Mouse (Mus musculus): ENCODE data around the gene 1600002K03Rik. TPM values are rescaled to one million over a fixed set of nuclear protein-coding genes. Genes with fewer than 3 reads are reported as not detected.

1600002K03Rik gene
- polyA plus RNA-seq, 1 experiment from 2014 or later: 7.8 TPM

DNA sequence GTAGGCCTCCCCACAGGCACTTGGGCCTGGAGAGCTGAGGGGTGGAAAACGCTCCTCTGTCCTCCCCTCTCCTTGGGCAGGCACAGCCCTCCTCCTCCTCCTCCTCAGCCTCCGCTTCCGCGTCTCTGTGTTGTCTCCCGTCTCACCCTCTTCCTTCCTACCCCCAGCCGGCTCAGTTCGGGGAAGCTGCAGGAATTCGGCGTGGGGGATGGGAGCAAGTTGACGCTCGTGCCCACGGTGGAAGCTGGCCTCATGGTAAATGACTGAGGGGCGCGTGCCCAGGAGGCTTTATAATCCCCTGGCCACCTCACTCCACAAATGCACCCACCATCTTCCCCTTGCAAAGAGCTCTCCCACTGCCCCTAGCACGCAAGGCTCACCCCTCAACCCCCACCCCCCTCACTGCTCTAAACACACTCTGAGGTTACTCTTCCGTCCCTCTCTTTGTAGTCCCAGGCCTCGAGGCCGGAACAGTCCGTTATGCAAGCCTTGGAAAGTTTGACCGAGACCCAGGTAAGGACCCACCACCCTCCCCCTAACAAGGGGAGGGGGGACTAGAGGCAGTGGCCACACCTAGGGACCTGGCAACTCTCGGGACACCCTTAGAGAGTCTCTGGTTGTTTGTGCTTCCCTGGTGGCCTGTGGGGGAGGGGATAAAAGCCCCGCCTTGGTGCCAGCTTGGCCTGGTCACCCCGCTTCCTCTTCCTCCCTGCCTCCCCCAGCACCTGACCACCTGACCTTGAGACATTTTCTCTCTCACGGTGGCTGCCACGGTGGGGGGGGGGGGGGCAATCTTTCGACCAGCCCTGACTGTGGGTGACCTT lies 21.3 kb upstream of the 1600002K03Rik start:
- peak overlapping the region; percentile 100 for H3K27ac ChIP-seq (ENCODE audit: low read depth, low read length)
- peak overlapping the region; percentile 100 for H3K9ac ChIP-seq (replicated peaks; ENCODE audit: low read depth, low read length)
- under 1% methylated on average over 25 of the region's 26 CpGs for WGBS
- H3K36me3 ChIP-seq (ENCODE audit: control insufficient read depth, insufficient read depth, low read length): peaks cover 48% of the 10 kb centered on the region
- H3K4me3 ChIP-seq (ENCODE audit: low read depth, low read length): peak overlapping the region; percentile 99
- no peak for ATAC-seq (ENCODE audit: low read depth)
- peaks cover 37% of the 10 kb centered on the region for H3K4me1 ChIP-seq (ENCODE audit: control insufficient read depth, insufficient read depth, low read length)
- H3K9me3 ChIP-seq (ENCODE audit: control insufficient read depth, low read length): no peaks in the 10 kb centered on the region
- peak overlapping the region; percentile 98 for H3K4me2 ChIP-seq (ENCODE audit: low read depth, low read length)
- no peaks in the 10 kb centered on the region for H3K27me3 ChIP-seq (ENCODE audit: control insufficient read depth, insufficient read depth, low read length)

DNA sequence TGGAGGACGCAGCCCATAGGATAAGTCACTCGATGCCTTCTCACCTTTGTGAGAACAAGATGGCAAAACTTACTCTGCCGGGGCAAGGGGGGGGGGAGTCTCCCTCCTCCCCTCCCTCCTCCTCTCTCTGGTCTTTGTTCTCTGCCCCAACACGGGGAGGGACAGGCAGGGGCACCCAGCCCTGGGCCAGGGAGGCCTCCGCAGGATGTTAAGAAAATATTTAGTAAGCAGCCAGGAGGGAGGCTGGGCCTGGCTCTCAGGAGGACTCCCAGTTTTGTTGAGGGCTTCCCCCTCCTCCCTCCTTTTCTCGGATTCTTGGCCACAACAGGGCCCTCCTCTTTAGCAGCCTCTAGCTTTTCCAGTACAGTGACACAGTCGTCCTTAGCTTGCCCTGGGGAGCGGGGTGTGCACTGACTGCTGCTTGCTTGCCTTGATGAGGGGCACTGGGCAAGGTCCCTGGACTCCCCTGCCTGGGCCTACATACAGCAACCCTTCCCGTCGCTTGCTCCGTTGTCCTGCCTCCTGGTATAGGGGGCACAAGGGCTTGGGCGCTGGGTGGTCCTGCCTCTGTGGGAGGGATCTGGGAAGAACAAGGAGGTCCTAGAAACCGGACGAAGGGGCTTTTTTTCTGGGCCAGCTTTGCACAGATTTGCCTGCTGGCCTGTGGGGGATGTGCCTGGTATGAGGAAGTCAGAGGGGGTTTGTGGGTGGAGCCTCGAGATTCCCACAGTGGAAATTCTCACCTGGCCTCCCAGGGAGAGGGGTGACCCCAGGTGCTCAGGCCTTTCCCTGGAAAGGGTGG lies 20.5 kb upstream of the 1600002K03Rik start:
- Histone ChIP-seq H3K9me3 (ENCODE audit: control insufficient read depth, low read length) (no peaks in the 10 kb centered on the region), H3K27ac (ENCODE audit: low read depth, low read length) (peak overlapping the region; percentile 100), H3K4me2 (ENCODE audit: low read depth, low read length) (peak overlapping the region; percentile 98), H3K36me3 (ENCODE audit: control insufficient read depth, insufficient read depth, low read length) (peaks cover 57% of the 10 kb centered on the region), H3K4me3 (ENCODE audit: low read depth, low read length) (peak overlapping the region; percentile 99), H3K27me3 (ENCODE audit: control insufficient read depth, insufficient read depth, low read length) (no peaks in the 10 kb centered on the region), H3K9ac (replicated peaks; ENCODE audit: low read depth, low read length) (peak overlapping the region; percentile 100), H3K4me1 (ENCODE audit: control insufficient read depth, insufficient read depth, low read length) (peaks cover 40% of the 10 kb centered on the region)
- 4% methylated on average over 15 of the region's 15 CpGs for WGBS
- no peak for ATAC-seq (ENCODE audit: low read depth)

DNA sequence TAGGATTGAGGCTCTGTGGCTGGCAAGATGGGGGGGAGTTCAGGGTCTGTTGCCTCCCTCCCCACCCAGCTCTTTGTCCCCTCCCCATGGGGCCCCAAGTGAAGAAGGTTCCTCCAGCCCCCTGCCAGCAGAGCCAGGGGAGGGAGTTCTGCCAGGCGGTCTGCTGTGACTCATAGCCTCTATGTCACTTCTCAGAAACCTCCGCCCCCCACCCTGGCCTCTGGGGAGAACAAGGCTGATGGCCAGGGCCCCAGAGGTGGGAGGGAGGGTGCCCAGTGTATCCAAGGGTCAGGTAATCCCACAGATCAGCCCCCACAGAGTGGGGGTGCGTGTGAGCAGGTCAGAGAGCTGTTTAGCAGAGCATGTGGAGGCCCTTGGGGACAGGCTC lies 19.9 kb upstream of the 1600002K03Rik start:
- 58% methylated on average over 3 of the region's 3 CpGs for WGBS
- Histone ChIP-seq H3K27me3 (ENCODE audit: control insufficient read depth, insufficient read depth, low read length) (no peaks in the 10 kb centered on the region), H3K9me3 (ENCODE audit: control insufficient read depth, low read length) (no peaks in the 10 kb centered on the region), H3K36me3 (ENCODE audit: control insufficient read depth, insufficient read depth, low read length) (peaks cover 62% of the 10 kb centered on the region), H3K4me3 (ENCODE audit: low read depth, low read length) (peak overlapping the region; percentile 99), H3K4me1 (ENCODE audit: control insufficient read depth, insufficient read depth, low read length) (peaks cover 39% of the 10 kb centered on the region), H3K27ac (ENCODE audit: low read depth, low read length) (peak overlapping the region; percentile 100; the same call in 1 of the 2 replicates), H3K9ac (replicated peaks; ENCODE audit: low read depth, low read length) (peak overlapping the region; percentile 100), H3K4me2 (ENCODE audit: low read depth, low read length) (peak overlapping the region; percentile 98)
- no peak for ATAC-seq (ENCODE audit: low read depth)

DNA sequence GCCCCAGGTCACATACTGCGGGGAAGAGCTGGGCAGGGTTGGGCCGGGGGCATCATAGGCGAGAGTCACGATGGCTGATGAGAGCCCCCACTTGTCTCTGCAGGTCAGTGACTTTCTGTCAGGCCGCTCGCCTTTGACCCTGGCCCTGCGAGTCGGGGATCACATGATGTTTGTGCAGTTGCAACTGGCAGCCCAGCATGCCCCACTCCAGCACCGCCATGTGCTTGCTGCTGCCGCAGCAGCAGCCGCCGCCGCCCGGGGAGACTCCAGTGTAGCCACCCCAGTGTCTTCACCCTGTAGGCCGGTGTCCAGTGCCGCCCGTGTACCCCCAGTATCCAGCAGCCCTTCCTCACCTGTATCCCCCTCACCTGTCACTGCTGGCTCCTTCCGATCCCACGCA lies 19.0 kb upstream of the 1600002K03Rik start:
- 85% methylated on average over 19 of the region's 19 CpGs for WGBS
- H3K36me3 ChIP-seq (ENCODE audit: control insufficient read depth, insufficient read depth, low read length): peaks cover 62% of the 10 kb centered on the region
- H3K4me1 ChIP-seq (ENCODE audit: control insufficient read depth, insufficient read depth, low read length): peaks cover 39% of the 10 kb centered on the region
- H3K4me3 ChIP-seq (ENCODE audit: low read depth, low read length): no peak overlapping the region
- H3K4me2 ChIP-seq (ENCODE audit: low read depth, low read length): peak overlapping the region; percentile 98; the same call in 1 of the 2 replicates
- H3K27ac ChIP-seq (ENCODE audit: low read depth, low read length): 0 out of 2 replicates have a peak overlapping the region, but pooled peaks have one; percentile 24
- H3K27me3 ChIP-seq (ENCODE audit: control insufficient read depth, insufficient read depth, low read length): no peaks in the 10 kb centered on the region
- H3K9me3 ChIP-seq (ENCODE audit: control insufficient read depth, low read length): no peaks in the 10 kb centered on the region
- peak overlapping the region; percentile 18; the same call in 1 of the 2 replicates for H3K9ac ChIP-seq (replicated peaks; ENCODE audit: low read depth, low read length)
- ATAC-seq (ENCODE audit: low read depth): no peak

DNA sequence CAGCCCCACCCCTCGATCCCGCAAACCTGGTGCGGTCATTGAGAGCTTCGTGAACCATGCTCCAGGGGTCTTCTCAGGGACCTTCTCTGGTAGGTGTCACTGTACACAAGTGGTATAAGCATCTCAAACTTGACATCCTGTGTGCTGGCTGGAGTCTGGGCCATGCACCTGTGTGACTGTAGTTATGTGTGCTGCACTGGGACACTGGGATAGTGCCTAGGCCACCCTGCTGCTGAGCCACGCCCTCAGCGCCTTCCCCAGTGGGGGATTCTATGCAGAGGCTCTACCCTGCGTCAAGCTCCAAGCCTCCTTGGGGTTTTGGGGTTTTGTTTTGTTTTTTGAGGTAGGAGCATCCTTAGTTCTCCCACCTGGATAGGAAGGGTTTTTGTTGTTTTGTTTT lies 18.4 kb upstream of the 1600002K03Rik start:
- Histone ChIP-seq H3K4me1 (ENCODE audit: control insufficient read depth, insufficient read depth, low read length) (peaks cover 44% of the 10 kb centered on the region), H3K9me3 (ENCODE audit: control insufficient read depth, low read length) (no peaks in the 10 kb centered on the region), H3K4me3 (ENCODE audit: low read depth, low read length) (no peak overlapping the region), H3K36me3 (ENCODE audit: control insufficient read depth, insufficient read depth, low read length) (peaks cover 62% of the 10 kb centered on the region), H3K9ac (replicated peaks; ENCODE audit: low read depth, low read length) (no peak overlapping the region), H3K27me3 (ENCODE audit: control insufficient read depth, insufficient read depth, low read length) (no peaks in the 10 kb centered on the region), H3K27ac (ENCODE audit: low read depth, low read length) (no peak overlapping the region), H3K4me2 (ENCODE audit: low read depth, low read length) (no peak overlapping the region)
- ATAC-seq (ENCODE audit: low read depth): no peak
- WGBS: 93% methylated on average over 7 of the region's 7 CpGs

DNA sequence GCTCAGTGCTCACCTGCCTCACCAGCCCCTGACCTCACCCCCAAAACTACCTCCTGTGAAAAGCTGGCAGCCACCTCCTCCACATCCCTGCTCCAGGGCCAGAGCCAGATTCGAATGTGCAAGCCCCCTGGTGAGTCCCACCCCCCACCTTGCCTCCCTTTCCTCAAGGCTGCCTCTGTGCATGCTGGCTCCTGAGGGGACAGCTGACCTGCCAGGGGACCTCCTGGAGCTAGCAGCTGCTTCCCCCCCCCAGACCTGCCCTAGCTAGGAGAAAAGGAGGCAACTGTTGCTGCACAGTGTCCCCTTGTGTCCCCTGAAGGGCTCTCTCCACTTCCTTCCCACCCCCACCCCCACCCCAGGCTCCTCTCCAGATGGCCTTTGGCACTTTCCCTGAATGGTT lies 17.5 kb upstream of the 1600002K03Rik start:
- Histone ChIP-seq H3K27ac (ENCODE audit: low read depth, low read length) (peak overlapping the region; percentile 52; the same call in 1 of the 2 replicates), H3K27me3 (ENCODE audit: control insufficient read depth, insufficient read depth, low read length) (no peaks in the 10 kb centered on the region), H3K4me2 (ENCODE audit: low read depth, low read length) (no peak overlapping the region), H3K4me3 (ENCODE audit: low read depth, low read length) (no peak overlapping the region), H3K36me3 (ENCODE audit: control insufficient read depth, insufficient read depth, low read length) (peaks cover 62% of the 10 kb centered on the region), H3K9ac (replicated peaks; ENCODE audit: low read depth, low read length) (no peak overlapping the region), H3K9me3 (ENCODE audit: control insufficient read depth, low read length) (no peaks in the 10 kb centered on the region), H3K4me1 (ENCODE audit: control insufficient read depth, insufficient read depth, low read length) (peaks cover 44% of the 10 kb centered on the region)
- 44% methylated on average over 1 of the region's 1 CpGs for WGBS
- no peak for ATAC-seq (ENCODE audit: low read depth)

DNA sequence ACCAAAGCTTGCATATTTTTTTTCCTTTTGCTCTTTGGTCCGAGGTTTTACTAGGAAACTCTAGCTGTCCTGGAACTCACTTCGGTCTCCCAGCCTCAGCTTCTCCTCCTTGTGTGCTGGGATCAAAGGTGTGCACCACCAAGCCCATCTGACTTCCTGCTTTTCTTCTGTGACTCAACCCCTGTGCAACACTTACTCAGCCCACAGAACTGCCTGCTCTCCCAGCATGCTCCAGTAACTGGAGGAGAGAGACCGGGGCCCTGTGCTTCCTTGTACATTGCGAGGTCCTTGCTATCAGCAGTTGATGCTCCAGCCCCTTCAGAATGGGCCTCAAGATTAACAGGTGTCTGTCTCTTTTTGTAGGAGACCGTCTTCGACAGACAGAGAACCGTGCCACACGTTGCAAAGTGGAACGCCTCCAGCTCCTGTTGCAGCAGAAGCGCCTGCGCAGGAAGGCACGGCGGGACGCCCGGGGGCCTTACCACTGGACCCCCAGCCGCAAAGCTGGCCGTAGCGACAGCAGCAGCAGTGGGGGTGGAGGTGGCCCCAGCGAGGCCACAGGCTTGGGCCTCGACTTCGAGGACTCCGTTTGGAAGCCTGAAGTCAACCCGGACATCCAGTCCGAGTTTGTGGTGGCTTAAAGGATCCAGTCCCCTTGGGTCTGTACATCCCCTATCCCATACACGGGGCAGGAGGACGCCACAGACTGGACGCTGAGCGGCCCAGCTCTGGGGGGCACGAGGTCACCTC lies 16.6 kb upstream of the 1600002K03Rik start:
- peak overlapping the region; percentile 4; the same call in 1 of the 2 replicates for H3K4me3 ChIP-seq (ENCODE audit: low read depth, low read length)
- 88% methylated on average over 29 of the region's 29 CpGs for WGBS
- no peak for ATAC-seq (ENCODE audit: low read depth)
- peaks cover 62% of the 10 kb centered on the region for H3K36me3 ChIP-seq (ENCODE audit: control insufficient read depth, insufficient read depth, low read length)
- no peak overlapping the region for H3K4me2 ChIP-seq (ENCODE audit: low read depth, low read length)
- H3K27ac ChIP-seq (ENCODE audit: low read depth, low read length): no peak overlapping the region
- H3K9ac ChIP-seq (replicated peaks; ENCODE audit: low read depth, low read length): no peak overlapping the region
- H3K27me3 ChIP-seq (ENCODE audit: control insufficient read depth, insufficient read depth, low read length): no peaks in the 10 kb centered on the region
- H3K4me1 ChIP-seq (ENCODE audit: control insufficient read depth, insufficient read depth, low read length): peaks cover 51% of the 10 kb centered on the region
- H3K9me3 ChIP-seq (ENCODE audit: control insufficient read depth, low read length): no peaks in the 10 kb centered on the region

DNA sequence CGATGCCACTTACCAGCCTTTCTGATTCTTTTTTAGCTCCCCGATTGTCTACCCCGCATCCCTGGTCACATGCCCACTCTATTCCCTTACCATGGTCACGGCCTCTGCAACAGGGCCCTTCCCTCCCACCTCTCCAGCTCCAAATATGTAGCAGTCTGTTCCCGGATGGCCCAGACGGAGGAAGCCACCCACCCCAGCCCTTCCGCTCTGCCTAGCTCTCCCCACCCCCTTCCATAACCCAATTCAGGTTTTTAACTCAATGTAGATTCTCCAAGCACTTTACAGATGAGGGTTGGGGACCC lies 16.0 kb upstream of the 1600002K03Rik start:
- Histone ChIP-seq H3K9me3 (ENCODE audit: control insufficient read depth, low read length) (no peaks in the 10 kb centered on the region), H3K4me3 (ENCODE audit: low read depth, low read length) (peak overlapping the region; percentile 4; the same call in 1 of the 2 replicates), H3K36me3 (ENCODE audit: control insufficient read depth, insufficient read depth, low read length) (peaks cover 59% of the 10 kb centered on the region), H3K27ac (ENCODE audit: low read depth, low read length) (no peak overlapping the region), H3K9ac (replicated peaks; ENCODE audit: low read depth, low read length) (no peak overlapping the region), H3K27me3 (ENCODE audit: control insufficient read depth, insufficient read depth, low read length) (no peaks in the 10 kb centered on the region), H3K4me1 (ENCODE audit: control insufficient read depth, insufficient read depth, low read length) (peaks cover 50% of the 10 kb centered on the region), H3K4me2 (ENCODE audit: low read depth, low read length) (no peak overlapping the region)
- ATAC-seq (ENCODE audit: low read depth): no peak
- WGBS: 60% methylated on average over 7 of the region's 7 CpGs
